Mouse (Mus musculus) hindbrain, embryonic 10.5 days (tissue): Measurements from ENCODE around the gene Lyz2. TPM values are rescaled to one million over a fixed set of nuclear protein-coding genes. Genes with fewer than 3 reads are reported as not detected.
A peak's percentile ranks its signal among the peaks of the same experiment; 100 is the strongest.
"Not testable (repeated sequence)": the region's sequence is repeated elsewhere in the genome, so short reads cannot be mapped to it uniquely, and the experiment has no call there.

ENCODE experiments used
- DNase-seq: peaks from one replicate; pipeline ENCODE4 v3.0.0-alpha.2; 2017; ENCODE audit warnings: low spot score
- H3K27ac ChIP-seq: fragments of 300-500 bp; sonication (generic); 2 replicates; pipeline ENCODE4 v1.5.1; 2016; ENCODE audit warnings: mild to moderate bottlenecking, moderate library complexity
- H3K27me3 ChIP-seq: fragments of 300-500 bp; sonication (generic); 2 replicates; pipeline ENCODE4 v1.6.1; 2016; ENCODE audit warnings: mild to moderate bottlenecking; ENCODE audit not compliant: poor library complexity, insufficient read depth, severe bottlenecking
- H3K36me3 ChIP-seq: fragments of 300-500 bp; sonication (generic); 2 replicates; pipeline ENCODE4 v1.6.1; 2016; ENCODE audit warnings: mild to moderate bottlenecking, moderate library complexity
- H3K4me1 ChIP-seq: fragments of 300-500 bp; sonication (generic); replicated peaks from 2 replicates; pipeline ENCODE4 v1.6.1; 2016; ENCODE audit warnings: mild to moderate bottlenecking
- H3K4me3 ChIP-seq: fragments of 300-500 bp; sonication (generic); 2 replicates; pipeline ENCODE4 v1.5.1; 2016; ENCODE audit warnings: mild to moderate bottlenecking, moderate library complexity
- H3K9me3 ChIP-seq: fragments of 300-500 bp; sonication (generic); 2 replicates; pipeline ENCODE4 v1.6.1; 2016; ENCODE audit warnings: mild to moderate bottlenecking, moderate library complexity
- WGBS: fragments of 180-500 bp; shearing (Covaris S2); methylation state at CpG from one replicate; pipeline ENCODE4 v1.1.7; 2016; 5-methylcytosine and 5-hydroxymethylcytosine counted together
- polyA plus RNA-seq: library from polyadenylated mRNA; unstranded; fragments of >200 nt; fragmentation: Nextera tagmentation; extraction: Ambion mirVana; gene quantifications from 2 replicates; pipeline ENCODE4 v1.2.1, GENCODE M21; 2016

Gene Lyz2
- polyA plus RNA-seq, 1 experiment from 2014 or later, result 16.7 TPM

DNA sequence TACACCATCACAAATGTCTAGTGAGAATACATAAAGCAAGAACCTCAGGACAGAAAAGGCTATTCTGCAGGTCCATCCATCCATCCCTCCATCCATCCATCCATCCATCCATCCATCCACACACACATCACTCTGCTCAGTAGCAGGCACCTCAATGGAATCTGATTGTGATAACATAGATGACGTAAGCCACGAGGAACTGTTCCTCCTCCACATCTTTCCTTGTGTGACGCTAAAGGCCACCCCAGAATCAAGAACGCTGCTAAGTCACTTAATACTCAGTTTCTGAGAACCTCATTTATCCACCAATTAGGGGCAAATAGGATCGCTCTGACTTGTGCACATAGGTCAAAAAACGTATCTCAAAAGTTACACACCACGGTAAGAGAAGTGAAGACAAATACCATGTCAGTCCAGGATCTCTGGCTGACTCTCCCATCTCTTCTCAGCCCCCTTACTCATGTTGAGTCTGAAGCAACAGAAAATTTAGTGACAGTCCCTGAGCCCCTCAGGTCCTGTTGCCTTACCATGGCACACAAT lies 670 bp downstream of the Lyz2 start:
- DNase-seq, result no peak
- Histone ChIP-seq H3K27me3 (no peaks in the 10 kb centered on the region), H3K4me3 (no peak overlapping the region), H3K4me1 (no peaks in the 10 kb centered on the region), H3K36me3 (no peaks in the 10 kb centered on the region), H3K27ac (no peak overlapping the region), H3K9me3 (no peaks in the 10 kb centered on the region)
- WGBS, result 88% methylated on average over 7 of the region's 7 CpGs

DNA sequence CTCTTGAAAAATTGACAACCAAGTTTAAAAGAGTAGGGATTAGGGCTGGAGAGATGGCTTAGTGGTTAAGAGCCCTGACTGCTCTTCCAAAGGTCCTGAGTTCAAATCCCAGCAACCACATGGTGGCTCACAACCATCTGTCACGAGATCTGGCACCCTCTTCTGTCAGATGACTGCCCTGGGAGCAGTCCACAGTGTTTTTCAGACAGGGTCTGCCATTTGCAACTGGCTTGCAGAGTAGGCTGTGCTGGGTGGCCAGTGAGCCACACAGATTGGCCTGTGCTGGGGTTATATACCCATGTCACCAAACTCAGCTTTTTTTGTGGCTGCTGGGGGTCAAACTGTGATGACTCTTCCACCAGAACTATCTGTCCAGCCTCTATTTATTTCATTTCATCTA lies 2.1 kb downstream of the Lyz2 start:
- H3K4me1 ChIP-seq, result no peaks in the 10 kb centered on the region
- no peak for DNase-seq
- no peaks in the 10 kb centered on the region for H3K36me3 ChIP-seq
- WGBS, result 65% methylated on average over 1 of the region's 1 CpGs
- no peak overlapping the region for H3K4me3 ChIP-seq
- no peaks in the 10 kb centered on the region for H3K27me3 ChIP-seq
- H3K9me3 ChIP-seq, result no peaks in the 10 kb centered on the region
- no peak overlapping the region for H3K27ac ChIP-seq

DNA sequence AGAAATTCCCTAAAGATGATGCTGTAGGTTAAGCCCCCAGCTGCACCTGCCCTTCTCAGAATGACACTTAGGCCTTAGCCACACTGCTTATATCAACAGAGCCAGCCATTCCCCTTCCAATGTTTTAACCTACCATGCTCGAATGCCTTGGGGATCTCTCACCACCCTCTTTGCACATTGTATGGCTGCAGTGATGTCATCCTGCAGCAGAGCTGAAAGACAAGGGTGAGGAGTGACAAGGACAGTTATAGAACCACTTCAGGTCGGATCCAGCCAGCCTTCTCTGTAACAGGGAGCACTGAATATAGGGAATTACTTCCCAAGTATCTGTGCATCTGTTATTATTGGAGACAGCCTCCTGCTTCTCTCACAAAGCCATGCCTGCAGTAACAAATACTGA lies 3.6 kb downstream of the Lyz2 start:
- not testable (repeated sequence) for H3K4me1 ChIP-seq, DNase-seq, H3K9me3 ChIP-seq, H3K27me3 ChIP-seq, H3K36me3 ChIP-seq, H3K27ac ChIP-seq, H3K4me3 ChIP-seq
- WGBS, result 46% methylated on average over 2 of the region's 2 CpGs

DNA sequence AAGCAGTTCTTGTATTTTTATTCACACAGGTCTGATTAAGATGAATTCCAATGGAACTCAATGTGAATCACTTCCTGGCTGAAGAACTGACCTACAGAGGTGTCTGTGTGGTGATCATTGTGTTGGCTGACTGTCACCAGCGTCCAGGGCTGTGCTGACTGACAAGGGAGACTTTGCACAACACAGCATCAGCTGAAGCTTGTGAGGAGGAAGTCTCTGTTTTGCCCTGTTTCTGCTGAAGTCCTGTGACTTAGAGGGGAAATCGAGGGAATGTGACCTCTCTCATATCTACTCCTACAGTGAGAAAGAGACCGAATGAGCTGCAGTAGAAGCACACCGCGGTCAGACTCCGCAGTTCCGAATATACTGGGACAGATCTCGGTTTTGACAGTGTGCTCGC lies 4.3 kb downstream of the Lyz2 start:
- 85% methylated on average over 9 of the region's 9 CpGs for WGBS
- not testable (repeated sequence) for H3K27me3 ChIP-seq, H3K4me1 ChIP-seq, H3K27ac ChIP-seq, H3K36me3 ChIP-seq, DNase-seq, H3K4me3 ChIP-seq, H3K9me3 ChIP-seq

DNA sequence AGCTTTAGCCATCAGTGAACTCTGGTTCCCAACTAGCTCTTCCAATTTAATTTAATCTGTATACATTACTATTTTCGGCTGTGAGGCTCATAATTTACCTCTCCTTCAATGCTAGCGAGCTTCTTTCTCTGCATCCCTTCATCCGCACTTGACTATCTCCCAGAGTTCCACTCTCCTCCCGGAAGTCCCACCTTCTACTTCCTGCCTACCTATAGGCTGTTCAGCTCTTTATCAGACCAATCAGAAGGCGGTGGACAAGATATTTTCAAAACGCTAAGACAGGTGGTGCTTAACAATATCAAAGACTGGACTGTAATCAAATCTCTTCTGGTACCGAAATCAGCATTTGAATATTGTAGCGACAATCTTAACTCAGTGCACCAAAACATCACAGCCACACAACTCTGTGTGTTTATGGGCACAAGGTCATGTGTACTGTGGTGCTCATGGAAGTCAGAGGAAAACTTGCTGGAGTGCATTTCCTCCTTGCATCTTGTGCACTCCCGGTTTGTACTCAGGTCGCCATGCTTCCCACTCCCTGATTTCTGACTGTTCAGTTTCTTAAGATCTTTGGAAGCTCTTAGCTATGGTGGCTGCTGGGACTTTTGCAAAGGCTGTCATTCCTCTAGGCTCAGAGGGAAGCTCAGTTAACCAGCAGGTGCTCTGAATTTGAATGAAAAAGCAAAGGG lies 6.3 kb downstream of the Lyz2 start:
- Histone ChIP-seq H3K9me3 (no peaks in the 10 kb centered on the region), H3K27ac (no peak overlapping the region), H3K4me1 (no peaks in the 10 kb centered on the region), H3K36me3 (no peaks in the 10 kb centered on the region), H3K27me3 (no peaks in the 10 kb centered on the region), H3K4me3 (no peak overlapping the region)
- no peak for DNase-seq
- WGBS, result 87% methylated on average over 10 of the region's 10 CpGs

DNA sequence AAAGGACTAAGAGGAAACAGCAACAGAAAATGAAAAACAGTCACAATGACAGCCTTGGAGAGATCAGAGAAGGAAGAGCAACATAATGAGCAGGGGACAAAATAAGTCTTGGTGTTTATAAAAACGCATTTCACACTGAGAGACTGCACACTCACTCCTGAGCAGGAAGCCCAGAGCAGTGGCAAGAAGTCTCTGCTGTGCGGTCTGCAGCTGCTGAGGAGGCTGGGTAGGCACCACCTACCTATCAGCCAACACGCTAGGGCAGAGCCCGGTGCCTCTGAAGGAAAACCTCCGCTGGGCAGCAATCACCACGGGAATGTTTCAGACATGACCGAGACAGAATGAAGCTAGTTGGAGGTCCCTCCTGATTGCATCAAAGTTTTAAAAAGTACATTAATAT lies 7.5 kb downstream of the Lyz2 start:
- H3K9me3 ChIP-seq, DNase-seq, H3K27me3 ChIP-seq, H3K4me1 ChIP-seq, H3K27ac ChIP-seq, H3K4me3 ChIP-seq, H3K36me3 ChIP-seq: not testable (repeated sequence)
- WGBS, result 85% methylated on average over 3 of the region's 7 CpGs

DNA sequence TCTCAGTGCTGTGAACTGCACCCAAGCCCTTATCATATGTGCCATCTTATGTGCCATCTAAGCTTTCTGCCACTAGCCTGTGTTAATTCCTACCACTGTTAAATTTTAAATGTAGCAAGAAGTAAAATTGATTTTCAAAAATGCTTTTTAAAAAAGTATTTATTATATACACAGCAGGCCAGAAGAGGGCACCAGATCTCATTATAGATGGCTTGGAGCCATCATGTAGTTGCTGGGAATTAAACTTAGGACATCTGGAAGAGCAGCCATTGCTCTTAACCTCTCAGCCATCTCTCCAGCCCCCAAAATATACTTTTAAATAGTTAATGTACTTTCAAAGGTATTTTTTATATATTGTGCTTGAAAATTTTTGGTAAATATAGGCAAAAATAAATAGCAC lies 10.1 kb downstream of the Lyz2 start:
- no peak overlapping the region for H3K4me3 ChIP-seq
- no peaks in the 10 kb centered on the region for H3K36me3 ChIP-seq
- no peaks in the 10 kb centered on the region for H3K4me1 ChIP-seq
- H3K9me3 ChIP-seq, result no peaks in the 10 kb centered on the region
- no peaks in the 10 kb centered on the region for H3K27me3 ChIP-seq
- no peak overlapping the region for H3K27ac ChIP-seq
- DNase-seq, result no peak

DNA sequence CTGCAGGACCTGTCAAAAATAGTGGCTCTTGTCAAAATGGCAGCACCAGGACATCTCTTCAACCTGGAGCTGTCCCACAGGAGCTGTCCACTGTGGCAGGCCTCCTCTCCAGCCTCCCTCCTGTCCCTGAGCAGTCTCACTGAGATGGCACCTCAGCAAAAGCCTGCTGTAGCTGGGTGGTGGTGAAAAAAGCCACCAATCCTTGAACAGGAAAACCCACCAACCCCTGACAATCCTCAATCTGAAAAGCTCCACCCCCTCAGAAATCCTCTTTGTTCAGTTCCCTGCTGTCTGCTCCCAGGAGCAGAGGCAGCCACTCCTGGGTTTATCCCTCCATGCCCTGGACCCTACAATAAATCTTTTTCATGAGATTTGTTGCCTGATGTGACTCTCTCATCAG lies 22.3 kb downstream of the Lyz2 start:
- Histone ChIP-seq H3K36me3 (no peaks in the 10 kb centered on the region), H3K4me1 (peaks cover 8% of the 10 kb centered on the region; the same call in 1 of the 2 replicates), H3K27me3 (no peaks in the 10 kb centered on the region), H3K27ac (peak overlapping the region; percentile 74), H3K9me3 (peaks cover 16% of the 10 kb centered on the region), H3K4me3 (no peak overlapping the region)
- no peak for DNase-seq

DNA sequence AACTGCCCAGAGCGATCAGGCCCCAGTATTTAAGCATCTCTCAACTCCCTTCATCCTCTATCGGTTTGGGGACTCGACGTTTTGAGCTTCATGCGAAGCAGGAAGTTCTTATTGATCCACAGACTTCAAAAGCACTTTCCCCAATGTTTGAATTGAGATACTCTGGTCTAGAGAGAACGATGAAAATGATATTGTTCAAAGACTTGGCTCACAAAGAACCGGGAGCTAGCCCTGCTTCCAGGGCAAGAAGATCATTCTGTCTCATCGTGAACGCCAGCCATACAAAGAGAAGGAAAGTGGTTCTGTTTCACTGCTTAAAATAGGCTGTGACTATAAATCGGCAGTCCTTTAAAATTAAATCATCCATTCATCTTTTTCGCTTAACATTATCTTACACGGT lies 43.5 kb downstream of the Lyz2 start, which contains the start of gene 9530003J23Rik:
Gene 9530003J23Rik, minus strand, starts transcription at position 101 of the 400 bp plus-strand sequence.
- H3K36me3 ChIP-seq, result no peaks in the 10 kb centered on the region
- no peaks in the 10 kb centered on the region for H3K4me1 ChIP-seq
- WGBS, result 90% methylated on average over 12 of the region's 12 CpGs
- no peak for DNase-seq
- H3K4me3 ChIP-seq, result no peak within 1 kb of the TSS
- no peaks in the 10 kb centered on the region for H3K27me3 ChIP-seq
- H3K9me3 ChIP-seq, result no peaks in the 10 kb centered on the region
- no peak within 1 kb of the TSS for H3K27ac ChIP-seq

DNA sequence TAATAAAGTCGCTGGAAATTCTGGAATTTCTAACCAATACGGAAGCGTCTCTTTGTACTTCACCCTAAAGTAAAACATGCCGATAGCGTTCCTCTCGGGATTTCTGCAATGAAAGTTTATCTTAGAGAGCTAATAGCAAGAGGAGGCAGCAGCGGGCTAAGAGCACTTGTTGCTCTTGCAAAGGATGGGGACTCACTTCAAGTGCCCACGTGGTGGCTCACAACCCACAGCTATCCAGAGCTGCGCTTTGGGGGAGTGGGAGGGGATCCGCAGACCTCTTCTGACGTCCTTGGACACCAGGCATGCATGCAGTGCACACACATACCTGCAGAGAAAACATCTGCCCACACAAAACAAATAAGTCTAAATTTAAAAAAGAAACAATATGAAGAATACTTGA lies 46.3 kb downstream of the Lyz2 start:
- H3K9me3 ChIP-seq, result no peaks in the 10 kb centered on the region
- H3K36me3 ChIP-seq, result no peaks in the 10 kb centered on the region
- WGBS, result 65% methylated on average over 11 of the region's 11 CpGs
- H3K4me1 ChIP-seq, result no peaks in the 10 kb centered on the region
- H3K4me3 ChIP-seq, result no peak overlapping the region
- no peak overlapping the region for H3K27ac ChIP-seq
- H3K27me3 ChIP-seq, result no peaks in the 10 kb centered on the region
- no peak for DNase-seq

DNA sequence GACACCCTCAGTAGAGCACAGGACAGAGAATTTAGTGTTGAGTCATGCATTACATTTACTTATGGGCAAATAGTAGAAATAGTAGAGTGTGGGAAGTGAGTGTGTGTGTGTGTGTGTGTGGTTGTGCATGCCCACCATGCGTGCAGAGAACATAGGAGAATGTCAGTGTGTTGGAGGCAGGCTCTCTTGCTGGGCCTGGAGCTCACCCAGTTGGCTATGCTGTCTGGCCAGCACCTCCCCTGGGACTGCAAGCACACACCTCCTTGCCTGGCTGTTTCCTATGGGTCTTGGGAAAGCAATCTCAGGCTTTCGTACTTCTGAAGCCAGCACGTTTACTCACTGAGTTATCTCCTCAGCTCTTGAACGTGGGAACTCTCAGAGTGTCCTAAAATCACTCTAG lies 47.3 kb downstream of the Lyz2 start:
- H3K9me3 ChIP-seq, result no peaks in the 10 kb centered on the region
- H3K4me3 ChIP-seq, result no peak overlapping the region
- no peaks in the 10 kb centered on the region for H3K36me3 ChIP-seq
- H3K27me3 ChIP-seq, result no peaks in the 10 kb centered on the region
- WGBS, result 77% methylated on average over 4 of the region's 4 CpGs
- no peak overlapping the region for H3K27ac ChIP-seq
- DNase-seq, result no peak
- H3K4me1 ChIP-seq, result no peaks in the 10 kb centered on the region

DNA sequence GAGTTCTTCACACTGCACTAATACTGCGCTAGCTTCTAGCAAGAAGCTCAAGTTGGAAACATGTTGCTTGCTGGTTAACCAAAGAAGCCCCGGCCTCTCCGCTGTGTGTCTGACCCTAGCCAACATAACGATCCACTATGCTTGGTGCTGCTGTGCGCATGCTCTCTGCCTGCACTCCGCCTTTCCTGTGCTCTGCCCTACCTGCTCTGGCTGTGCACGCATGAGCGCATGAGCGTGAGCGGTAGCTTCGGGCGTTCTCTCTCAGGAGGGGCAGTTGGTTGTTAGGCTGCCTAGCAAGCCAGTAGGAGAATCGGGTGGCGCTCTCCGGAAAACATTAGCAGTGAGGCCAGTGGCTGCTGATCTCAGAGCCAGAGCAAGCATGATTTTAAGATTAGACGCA lies 52.3 kb downstream of the Lyz2 start:
- Histone ChIP-seq H3K27ac (no peak overlapping the region), H3K4me3 (no peak overlapping the region), H3K27me3 (no peaks in the 10 kb centered on the region), H3K36me3 (no peaks in the 10 kb centered on the region), H3K4me1 (peaks cover 4% of the 10 kb centered on the region; the same call in 1 of the 2 replicates), H3K9me3 (no peaks in the 10 kb centered on the region)
- DNase-seq, result no peak
- 70% methylated on average over 16 of the region's 16 CpGs for WGBS
